Mouse (Mus musculus): Measurements from ENCODE around the gene Dusp6. TPM values are rescaled to one million over a fixed set of nuclear protein-coding genes. Genes with fewer than 3 reads are reported as not detected.
A peak's percentile ranks its signal among the peaks of the same experiment; 100 is the strongest.

Gene Dusp6
- polyA plus RNA-seq, 1 experiment from 2014 or later, result 63.1 TPM

GRCm38 (mm10) chr10:99229031-99229684, 33.9 kb upstream of the Dusp6 start:
- peak overlapping the region; percentile 16; the same call in 1 of the 2 replicates for H3K4me2 ChIP-seq (ENCODE audit: low read depth, low read length, severe bottlenecking)
- no peak; the same call in 1 of the 2 replicates for ATAC-seq (replicated peaks; ENCODE audit: low FRiP score)

GRCm38 (mm10) chr10:99232518-99233227, 30.4 kb upstream of the Dusp6 start:
- ATAC-seq (replicated peaks; ENCODE audit: low FRiP score) (no peak), DNase-seq (ENCODE audit: low spot score) (no peak)
- H3K9me3 ChIP-seq (ENCODE audit: control insufficient read depth, low read length), result no peaks in the 10 kb centered on the region
- H3K27ac ChIP-seq (ENCODE audit: low read depth, low read length), result no peak overlapping the region
- H3K27me3 ChIP-seq (ENCODE audit: control insufficient read depth, insufficient read depth, low read length), result peaks cover 5% of the 10 kb centered on the region; the same call in 1 of the 2 replicates
- no peaks in the 10 kb centered on the region for H3K36me3 ChIP-seq (ENCODE audit: control insufficient read depth, insufficient read depth, low read length)
- H3K4me2 ChIP-seq (ENCODE audit: low read depth, low read length, severe bottlenecking), result no peak overlapping the region
- H3K4me3 ChIP-seq (ENCODE audit: low read depth, low read length), result no peak overlapping the region
- 77% methylated on average over 7 of the region's 7 CpGs for WGBS
- no peak overlapping the region for H3K9ac ChIP-seq (ENCODE audit: low read length)
- peaks cover 9% of the 10 kb centered on the region for H3K4me1 ChIP-seq (replicated peaks; ENCODE audit: control insufficient read depth, insufficient read depth, low read length)

More at GRCm38 (mm10) chr10:99229031-99229684, 33.9 kb upstream of the Dusp6 start:
- H3K36me3 ChIP-seq (ENCODE audit: control insufficient read depth, insufficient read depth, low read length), result no peaks in the 10 kb centered on the region
- WGBS, result 18% methylated on average over 16 of the region's 16 CpGs
- no peaks in the 10 kb centered on the region for H3K9me3 ChIP-seq (ENCODE audit: control insufficient read depth, low read length)
- H3K4me3 ChIP-seq (ENCODE audit: low read depth, low read length), result no peak overlapping the region
- peaks cover 9% of the 10 kb centered on the region for H3K4me1 ChIP-seq (replicated peaks; ENCODE audit: control insufficient read depth, insufficient read depth, low read length)
- peaks cover 5% of the 10 kb centered on the region; the same call in 1 of the 2 replicates for H3K27me3 ChIP-seq (ENCODE audit: control insufficient read depth, insufficient read depth, low read length)
- no peak overlapping the region for H3K9ac ChIP-seq (ENCODE audit: low read length)
- H3K27ac ChIP-seq (ENCODE audit: low read depth, low read length), result no peak overlapping the region
- peak; percentile 59 for DNase-seq (ENCODE audit: low spot score)

- Histone ChIP-seq H3K27ac (ENCODE audit: low read depth, low read length) (no peak overlapping the region), H3K9me3 (ENCODE audit: control insufficient read depth, low read length) (no peaks in the 10 kb centered on the region), H3K36me3 (ENCODE audit: control insufficient read depth, insufficient read depth, low read length) (no peaks in the 10 kb centered on the region), H3K4me2 (ENCODE audit: low read depth, low read length, severe bottlenecking) (no peak overlapping the region), H3K4me1 (replicated peaks; ENCODE audit: control insufficient read depth, insufficient read depth, low read length) (no peaks in the 10 kb centered on the region; the same call in 1 of the 2 replicates), H3K4me3 (ENCODE audit: low read depth, low read length) (no peak overlapping the region), H3K9ac (ENCODE audit: low read length) (no peak overlapping the region), H3K27me3 (ENCODE audit: control insufficient read depth, insufficient read depth, low read length) (no peaks in the 10 kb centered on the region)
- no peak for DNase-seq (ENCODE audit: low spot score)
- WGBS, result 95% methylated on average over 8 of the region's 8 CpGs
- ATAC-seq (replicated peaks; ENCODE audit: low FRiP score), result no peak
These were observed 28.7 kb upstream of the Dusp6 start for GRCm38 (mm10) chr10:99234336-99234735.

- no peaks in the 10 kb centered on the region for H3K27me3 ChIP-seq (ENCODE audit: control insufficient read depth, insufficient read depth, low read length)
- H3K4me3 ChIP-seq (ENCODE audit: low read depth, low read length), result no peak overlapping the region
- H3K4me1 ChIP-seq (replicated peaks; ENCODE audit: control insufficient read depth, insufficient read depth, low read length), result no peaks in the 10 kb centered on the region
- no peak overlapping the region for H3K4me2 ChIP-seq (ENCODE audit: low read depth, low read length, severe bottlenecking)
- no peaks in the 10 kb centered on the region for H3K36me3 ChIP-seq (ENCODE audit: control insufficient read depth, insufficient read depth, low read length)
- no peaks in the 10 kb centered on the region for H3K9me3 ChIP-seq (ENCODE audit: control insufficient read depth, low read length)
- H3K27ac ChIP-seq (ENCODE audit: low read depth, low read length), result no peak overlapping the region
- ATAC-seq (replicated peaks; ENCODE audit: low FRiP score) (no peak), DNase-seq (ENCODE audit: low spot score) (no peak)
- 93% methylated on average over 9 of the region's 9 CpGs for WGBS
- no peak overlapping the region for H3K9ac ChIP-seq (ENCODE audit: low read length)
These were observed 27.9 kb upstream of the Dusp6 start for GRCm38 (mm10) chr10:99235081-99235480.

GRCm38 (mm10) chr10:99237205-99237832, 25.7 kb upstream of the Dusp6 start:
- H3K4me1 ChIP-seq (replicated peaks; ENCODE audit: control insufficient read depth, insufficient read depth, low read length), result no peaks in the 10 kb centered on the region
- no peaks in the 10 kb centered on the region for H3K9me3 ChIP-seq (ENCODE audit: control insufficient read depth, low read length)
- WGBS, result 82% methylated on average over 11 of the region's 11 CpGs
- no peak overlapping the region for H3K9ac ChIP-seq (ENCODE audit: low read length)
- no peak overlapping the region for H3K4me3 ChIP-seq (ENCODE audit: low read depth, low read length)
- no peaks in the 10 kb centered on the region for H3K27me3 ChIP-seq (ENCODE audit: control insufficient read depth, insufficient read depth, low read length)
- H3K27ac ChIP-seq (ENCODE audit: low read depth, low read length), result no peak overlapping the region
- H3K36me3 ChIP-seq (ENCODE audit: control insufficient read depth, insufficient read depth, low read length), result no peaks in the 10 kb centered on the region
- no peak overlapping the region for H3K4me2 ChIP-seq (ENCODE audit: low read depth, low read length, severe bottlenecking)
- ATAC-seq (replicated peaks; ENCODE audit: low FRiP score) (no peak), DNase-seq (ENCODE audit: low spot score) (no peak)

- Histone ChIP-seq H3K9me3 (ENCODE audit: control insufficient read depth, low read length) (no peaks in the 10 kb centered on the region), H3K27ac (ENCODE audit: low read depth, low read length) (no peak overlapping the region), H3K27me3 (ENCODE audit: control insufficient read depth, insufficient read depth, low read length) (no peaks in the 10 kb centered on the region), H3K9ac (ENCODE audit: low read length) (no peak overlapping the region), H3K4me1 (replicated peaks; ENCODE audit: control insufficient read depth, insufficient read depth, low read length) (no peaks in the 10 kb centered on the region), H3K36me3 (ENCODE audit: control insufficient read depth, insufficient read depth, low read length) (no peaks in the 10 kb centered on the region), H3K4me2 (ENCODE audit: low read depth, low read length, severe bottlenecking) (no peak overlapping the region), H3K4me3 (ENCODE audit: low read depth, low read length) (no peak overlapping the region)
- no peak for ATAC-seq (replicated peaks; ENCODE audit: low FRiP score)
- 78% methylated on average over 11 of the region's 11 CpGs for WGBS
- no peak for DNase-seq (ENCODE audit: low spot score)
These were observed 24.5 kb upstream of the Dusp6 start for GRCm38 (mm10) chr10:99238537-99238936.

- Histone ChIP-seq H3K9ac (ENCODE audit: low read length) (no peak overlapping the region), H3K4me2 (ENCODE audit: low read depth, low read length, severe bottlenecking) (no peak overlapping the region), H3K36me3 (ENCODE audit: control insufficient read depth, insufficient read depth, low read length) (no peaks in the 10 kb centered on the region), H3K27me3 (ENCODE audit: control insufficient read depth, insufficient read depth, low read length) (no peaks in the 10 kb centered on the region), H3K4me3 (ENCODE audit: low read depth, low read length) (no peak overlapping the region), H3K4me1 (replicated peaks; ENCODE audit: control insufficient read depth, insufficient read depth, low read length) (no peaks in the 10 kb centered on the region), H3K27ac (ENCODE audit: low read depth, low read length) (no peak overlapping the region), H3K9me3 (ENCODE audit: control insufficient read depth, low read length) (no peaks in the 10 kb centered on the region)
- ATAC-seq (replicated peaks; ENCODE audit: low FRiP score) (no peak), DNase-seq (ENCODE audit: low spot score) (no peak)
- 93% methylated on average over 7 of the region's 7 CpGs for WGBS
These were observed 21.7 kb upstream of the Dusp6 start for GRCm38 (mm10) chr10:99241284-99241828.

GRCm38 (mm10) chr10:99241829-99242711, 21.0 kb upstream of the Dusp6 start:
- no peak overlapping the region for H3K4me3 ChIP-seq (ENCODE audit: low read depth, low read length)
- H3K4me1 ChIP-seq (replicated peaks; ENCODE audit: control insufficient read depth, insufficient read depth, low read length), result no peaks in the 10 kb centered on the region
- no peaks in the 10 kb centered on the region for H3K36me3 ChIP-seq (ENCODE audit: control insufficient read depth, insufficient read depth, low read length)
- H3K9me3 ChIP-seq (ENCODE audit: control insufficient read depth, low read length), result no peaks in the 10 kb centered on the region
- ATAC-seq (replicated peaks; ENCODE audit: low FRiP score) (no peak), DNase-seq (ENCODE audit: low spot score) (no peak)
- H3K4me2 ChIP-seq (ENCODE audit: low read depth, low read length, severe bottlenecking), result no peak overlapping the region
- no peak overlapping the region for H3K9ac ChIP-seq (ENCODE audit: low read length)
- no peaks in the 10 kb centered on the region for H3K27me3 ChIP-seq (ENCODE audit: control insufficient read depth, insufficient read depth, low read length)
- 83% methylated on average over 16 of the region's 16 CpGs for WGBS
- H3K27ac ChIP-seq (ENCODE audit: low read depth, low read length), result no peak overlapping the region
